Mouse (Mus musculus) small intestine, adult 2 months (tissue): ENCODE data around the gene Phactr1. TPM values are rescaled to one million over a fixed set of nuclear protein-coding genes. Genes with fewer than 3 reads are reported as not detected.

Experiments used
- H3K27ac ChIP-seq: fragments of 200-500 bp; 2 replicates; pipeline ENCODE4 v1.5.1; 2012; ENCODE audit warnings: low read depth, low read length, control low read depth, inconsistent platforms; ENCODE audit not compliant: insufficient read depth
- H3K27me3 ChIP-seq: fragments of 200-500 bp; 2 replicates; pipeline ENCODE4 v1.6.1; 2012; ENCODE audit warnings: mild to moderate bottlenecking, moderate library complexity, low read length, inconsistent platforms; ENCODE audit not compliant: control insufficient read depth, insufficient read depth
- H3K36me3 ChIP-seq: fragments of 200-500 bp; 2 replicates; pipeline ENCODE4 v1.6.1; 2012; ENCODE audit warnings: mild to moderate bottlenecking, low read length, control low read depth, inconsistent platforms; ENCODE audit not compliant: control insufficient read depth, insufficient read depth
- H3K4me1 ChIP-seq: fragments of 200-500 bp; 2 replicates; pipeline ENCODE4 v1.6.1; 2012; ENCODE audit warnings: low read length, inconsistent platforms, mixed read lengths; ENCODE audit not compliant: control insufficient read depth, insufficient read depth, insufficient read length
- H3K4me3 ChIP-seq: fragments of 200-500 bp; 2 replicates; pipeline ENCODE4 v1.5.1; 2012; ENCODE audit warnings: low read depth, mild to moderate bottlenecking, control low read depth, inconsistent platforms, low read length, moderate library complexity
- CTCF ChIP-seq: fragments of 200-500 bp; IDR thresholded peaks from 2 replicates; pipeline ENCODE4 v1.5.1; 2012; ENCODE audit warnings: low read depth, mild to moderate bottlenecking, control low read depth, inconsistent platforms, low read length, moderate library complexity, mixed read lengths; ENCODE audit not compliant: insufficient replicate concordance, insufficient read length; ENCODE audit errors: extremely low read depth
- POLR2A ChIP-seq: fragments of 200-500 bp; IDR thresholded peaks from 2 replicates; pipeline ENCODE4 v1.6.1; 2012; ENCODE audit warnings: low read depth, mild to moderate bottlenecking, control low read depth, inconsistent platforms, low read length, moderate library complexity
- WGBS: fragments of 180-500 bp; shearing (Covaris S2); methylation state at CpG from one replicate; pipeline ENCODE4 v1.1.7; 2018; 5-methylcytosine and 5-hydroxymethylcytosine counted together
- polyA plus RNA-seq: library from polyadenylated mRNA; depleted of rRNA; stranded (reverse); fragments of >200 nt; gene quantifications from 2 replicates; pipeline ENCODE4 v1.2.3, GENCODE M21; 2012

Gene Phactr1
- polyA plus RNA-seq, 1 experiment, result 0.43 TPM

DNA sequence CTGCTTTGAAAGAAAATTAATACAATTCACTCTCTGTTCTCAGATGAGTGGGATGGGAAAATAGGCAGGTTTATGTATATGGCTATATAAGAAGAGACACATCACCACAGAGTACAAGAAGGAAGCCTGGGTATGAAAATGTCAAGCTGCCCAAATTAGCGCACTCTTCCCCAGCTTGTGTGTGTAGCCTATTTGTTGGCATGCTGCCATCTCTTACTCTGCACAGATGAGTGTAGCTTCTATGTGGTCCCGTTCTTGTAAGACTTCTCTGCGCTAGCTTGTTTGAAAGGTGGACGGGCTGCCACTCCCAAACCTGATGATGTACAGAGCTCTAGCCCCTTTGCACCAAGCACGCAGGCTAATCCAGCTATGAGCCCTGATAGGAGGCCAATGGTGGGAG is 78.7 kb downstream of the Phactr1 start:
- Histone ChIP-seq H3K27ac (no peak overlapping the region), H3K27me3 (no peaks in the 10 kb centered on the region), H3K4me3 (no peak overlapping the region), H3K36me3 (no peaks in the 10 kb centered on the region), H3K4me1 (no peaks in the 10 kb centered on the region)
- WGBS, result 52% methylated on average over 5 of the region's 5 CpGs
- no peak for TF ChIP-seq POLR2A
- no peak for TF ChIP-seq CTCF

DNA sequence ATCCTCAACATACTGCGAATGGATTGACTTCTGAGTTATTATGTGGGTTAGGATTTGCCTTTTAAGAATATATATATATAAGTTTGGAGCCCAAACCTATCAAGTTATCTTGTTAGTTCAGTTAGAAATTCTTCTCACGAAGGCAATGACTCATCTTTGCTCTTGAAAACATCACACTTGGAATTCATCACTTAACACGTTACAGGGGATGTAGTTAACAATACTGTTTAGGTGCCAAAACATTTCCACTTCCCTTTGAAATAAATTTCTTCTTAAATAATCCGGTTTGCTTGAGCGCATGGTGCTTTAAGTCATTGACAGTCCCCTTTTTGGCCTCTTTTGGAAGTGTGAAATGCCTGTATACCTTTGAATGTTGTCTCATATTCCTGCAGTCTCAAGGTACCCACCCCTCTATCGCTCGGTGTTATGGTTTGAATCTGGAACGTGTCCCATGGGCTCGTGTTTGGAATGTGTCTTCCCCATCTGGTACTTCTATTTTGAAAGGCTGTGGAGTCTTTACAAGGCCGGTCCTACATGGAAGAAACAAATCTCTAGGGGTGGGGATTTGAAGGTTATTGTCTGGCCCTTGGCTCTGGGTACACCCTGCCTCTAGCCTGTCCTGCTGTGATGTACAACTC is 80.6 kb downstream of the Phactr1 start:
- Histone ChIP-seq H3K36me3 (no peaks in the 10 kb centered on the region), H3K4me3 (no peak overlapping the region), H3K4me1 (no peaks in the 10 kb centered on the region), H3K27me3 (no peaks in the 10 kb centered on the region), H3K27ac (no peak overlapping the region)
- TF ChIP-seq CTCF, result no peak
- TF ChIP-seq POLR2A, result no peak
- 78% methylated on average over 10 of the region's 10 CpGs for WGBS

DNA sequence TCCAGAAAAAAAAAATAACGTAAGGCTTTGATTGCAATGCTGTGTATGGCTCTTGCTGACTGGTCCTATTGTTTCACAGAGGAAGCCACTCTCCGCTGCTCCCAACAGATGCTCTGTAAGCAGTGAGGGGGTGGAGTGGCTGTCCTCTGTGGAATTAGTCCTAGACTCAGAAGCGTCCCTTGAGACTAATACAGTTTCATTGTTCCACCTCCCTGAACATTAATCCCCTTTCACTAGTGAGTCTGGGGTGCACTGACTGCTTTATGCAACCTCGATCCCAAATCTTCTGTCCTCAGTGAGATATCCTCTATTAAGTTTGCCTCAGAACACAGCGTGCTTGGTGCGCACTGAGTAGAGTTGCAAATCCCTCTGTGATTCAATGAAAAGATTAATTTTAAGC is 91.9 kb downstream of the Phactr1 start:
- no peaks in the 10 kb centered on the region for H3K4me1 ChIP-seq
- no peaks in the 10 kb centered on the region for H3K27me3 ChIP-seq
- WGBS, result 74% methylated on average over 6 of the region's 6 CpGs
- no peak overlapping the region for H3K4me3 ChIP-seq
- TF ChIP-seq POLR2A, result no peak
- no peak for TF ChIP-seq CTCF
- no peaks in the 10 kb centered on the region for H3K36me3 ChIP-seq
- no peak overlapping the region for H3K27ac ChIP-seq

DNA sequence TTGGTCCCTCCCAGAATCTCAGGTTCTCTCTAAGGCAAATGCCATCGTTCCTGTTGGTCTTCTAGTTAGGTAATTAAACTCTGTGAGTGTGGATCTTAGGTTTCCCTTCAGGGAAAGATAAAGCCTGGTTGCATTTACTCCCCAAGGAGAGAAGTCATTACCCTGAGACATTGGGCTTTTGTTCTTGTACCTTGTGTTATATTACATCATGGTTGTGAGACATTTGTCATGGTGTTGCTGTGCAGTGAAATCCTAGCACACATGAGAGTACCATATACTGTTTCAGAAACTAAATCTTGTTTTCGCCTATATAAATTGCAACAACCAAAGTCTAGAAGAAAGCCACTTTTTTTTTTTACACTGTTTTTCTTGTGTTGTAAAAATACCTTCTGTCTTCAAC is 93.6 kb downstream of the Phactr1 start:
- no peak overlapping the region for H3K4me3 ChIP-seq
- H3K27me3 ChIP-seq, result no peaks in the 10 kb centered on the region
- 61% methylated on average over 2 of the region's 2 CpGs for WGBS
- H3K36me3 ChIP-seq, result no peaks in the 10 kb centered on the region
- H3K4me1 ChIP-seq, result no peaks in the 10 kb centered on the region
- no peak overlapping the region for H3K27ac ChIP-seq
- TF ChIP-seq CTCF, result no peak
- no peak for TF ChIP-seq POLR2A

DNA sequence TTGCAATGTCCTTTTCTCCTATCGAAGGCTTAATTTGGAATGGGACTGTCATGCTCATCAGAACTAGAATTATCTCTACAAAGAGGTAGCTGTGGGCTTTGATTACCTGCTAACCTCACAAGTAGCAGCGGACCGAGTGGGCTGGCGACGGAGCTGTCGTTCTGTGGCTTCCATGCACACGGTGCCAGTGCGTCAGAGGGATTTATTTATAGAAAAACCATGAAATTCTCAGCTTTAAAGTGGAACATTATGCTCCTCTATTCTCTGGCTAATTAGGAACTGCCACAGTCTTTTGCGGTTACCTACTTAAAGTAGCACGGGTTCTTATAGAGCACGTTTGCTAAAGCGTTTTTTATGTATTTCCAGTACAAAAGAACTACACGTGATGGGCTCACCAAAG is 101.7 kb downstream of the Phactr1 start:
- Histone ChIP-seq H3K27ac (no peak overlapping the region), H3K27me3 (no peaks in the 10 kb centered on the region), H3K36me3 (no peaks in the 10 kb centered on the region), H3K4me3 (no peak overlapping the region), H3K4me1 (no peaks in the 10 kb centered on the region)
- WGBS, result 82% methylated on average over 13 of the region's 13 CpGs
- no peak for TF ChIP-seq POLR2A
- no peak for TF ChIP-seq CTCF

DNA sequence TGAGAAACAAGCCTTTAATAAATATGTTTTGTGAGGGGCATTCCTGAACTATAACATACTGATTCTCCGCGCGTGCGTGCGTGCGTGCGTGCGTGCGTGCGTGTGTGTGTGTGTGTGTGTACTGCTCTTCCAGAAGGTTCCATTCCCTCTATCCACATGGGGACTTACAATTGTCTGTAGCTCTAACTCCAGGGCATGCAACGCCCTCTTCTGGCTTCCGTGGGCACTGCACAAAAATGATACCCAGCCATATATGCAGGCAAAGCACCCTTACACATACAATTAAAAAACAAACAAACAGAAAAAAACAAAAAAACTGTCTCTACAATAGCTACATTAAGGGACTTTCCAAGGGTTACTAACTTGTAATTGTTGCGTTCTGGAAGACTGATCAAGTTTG is 108.8 kb downstream of the Phactr1 start:
- H3K36me3 ChIP-seq, result no peaks in the 10 kb centered on the region
- no peak overlapping the region for H3K4me3 ChIP-seq
- H3K4me1 ChIP-seq, result no peaks in the 10 kb centered on the region
- H3K27me3 ChIP-seq, result no peaks in the 10 kb centered on the region
- 86% methylated on average over 13 of the region's 13 CpGs for WGBS
- H3K27ac ChIP-seq, result no peak overlapping the region
- TF ChIP-seq CTCF (no peak), POLR2A (no peak)

DNA sequence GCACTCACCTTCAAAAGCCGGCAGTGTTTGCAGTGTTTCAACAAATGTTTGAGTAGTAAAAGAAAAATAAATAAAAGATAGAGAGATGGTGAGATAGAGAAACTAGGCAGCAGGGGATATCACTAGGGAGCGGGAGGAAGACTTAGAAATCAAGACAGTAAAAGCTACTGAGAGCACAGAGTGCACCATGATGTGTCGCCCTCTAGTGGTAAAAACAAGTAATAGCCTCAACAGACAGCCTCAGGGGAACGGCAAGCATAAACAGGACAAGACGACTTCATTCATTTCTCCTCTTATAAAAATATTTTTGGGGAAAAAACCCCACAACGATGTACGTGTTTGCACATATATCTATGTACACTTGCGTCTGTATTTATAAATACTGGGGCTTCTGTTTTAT is 111.9 kb downstream of the Phactr1 start:
- Histone ChIP-seq H3K27ac (no peak overlapping the region), H3K4me3 (no peak overlapping the region), H3K27me3 (no peaks in the 10 kb centered on the region), H3K36me3 (no peaks in the 10 kb centered on the region), H3K4me1 (no peaks in the 10 kb centered on the region)
- TF ChIP-seq POLR2A (no peak), CTCF (no peak)
- WGBS, result 23% methylated on average over 8 of the region's 8 CpGs
